Mouse (Mus musculus): ENCODE results near the gene Mup4.
"Not testable (repeated sequence)": the region's sequence is repeated elsewhere in the genome, so short reads cannot be mapped to it uniquely, and the experiment has no call there.

Mup4 gene

DNA sequence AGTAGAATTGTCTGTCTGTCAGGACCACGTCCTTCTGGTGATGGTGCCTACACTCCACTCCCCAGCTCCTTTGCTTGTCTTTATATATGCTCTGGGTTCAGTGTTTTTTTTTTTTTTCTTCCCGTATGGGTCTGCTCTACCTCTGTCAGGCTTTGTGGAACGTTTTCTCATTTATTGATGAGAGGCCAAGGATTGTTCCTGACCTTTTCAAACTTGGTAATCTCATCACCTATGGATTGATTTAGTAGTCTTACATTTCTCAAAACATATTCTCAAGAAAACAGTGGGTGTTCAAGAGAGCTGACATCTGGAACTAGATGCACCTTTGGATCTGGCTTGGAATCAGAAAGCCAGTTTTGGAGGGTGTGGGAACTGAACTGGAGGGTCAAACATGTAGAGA is at the start of gene Mup4:
TSS of gene Mup4 (minus strand) at position 101 of the 400 bp plus-strand sequence.
- DNase-seq (ENCODE audit: low read depth in 1 of 2, low spot score in 2 of 2) = no peak

DNA sequence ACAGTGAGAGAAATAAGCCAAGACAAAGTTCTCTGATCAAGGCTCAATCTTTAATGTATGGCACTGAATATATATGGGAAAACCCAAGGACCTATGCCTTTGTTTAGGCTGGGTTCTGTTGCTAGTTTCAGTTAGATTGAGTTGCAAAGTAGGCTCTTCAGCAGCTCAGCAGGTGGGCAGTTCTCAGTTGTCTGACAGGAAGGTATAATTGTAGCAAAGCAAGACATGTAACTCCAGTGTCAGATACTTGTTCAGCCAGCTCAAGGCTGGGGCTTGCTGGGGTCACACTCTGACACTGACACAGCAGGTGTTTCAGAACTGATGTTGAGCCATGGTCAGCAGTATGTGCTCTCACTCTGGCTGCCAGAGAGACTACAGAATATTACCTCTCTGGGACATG is 37.4 kb upstream of the Mup4 start:
- not testable (repeated sequence) for DNase-seq (ENCODE audit: low read depth in 1 of 2, low spot score in 2 of 2)

DNA sequence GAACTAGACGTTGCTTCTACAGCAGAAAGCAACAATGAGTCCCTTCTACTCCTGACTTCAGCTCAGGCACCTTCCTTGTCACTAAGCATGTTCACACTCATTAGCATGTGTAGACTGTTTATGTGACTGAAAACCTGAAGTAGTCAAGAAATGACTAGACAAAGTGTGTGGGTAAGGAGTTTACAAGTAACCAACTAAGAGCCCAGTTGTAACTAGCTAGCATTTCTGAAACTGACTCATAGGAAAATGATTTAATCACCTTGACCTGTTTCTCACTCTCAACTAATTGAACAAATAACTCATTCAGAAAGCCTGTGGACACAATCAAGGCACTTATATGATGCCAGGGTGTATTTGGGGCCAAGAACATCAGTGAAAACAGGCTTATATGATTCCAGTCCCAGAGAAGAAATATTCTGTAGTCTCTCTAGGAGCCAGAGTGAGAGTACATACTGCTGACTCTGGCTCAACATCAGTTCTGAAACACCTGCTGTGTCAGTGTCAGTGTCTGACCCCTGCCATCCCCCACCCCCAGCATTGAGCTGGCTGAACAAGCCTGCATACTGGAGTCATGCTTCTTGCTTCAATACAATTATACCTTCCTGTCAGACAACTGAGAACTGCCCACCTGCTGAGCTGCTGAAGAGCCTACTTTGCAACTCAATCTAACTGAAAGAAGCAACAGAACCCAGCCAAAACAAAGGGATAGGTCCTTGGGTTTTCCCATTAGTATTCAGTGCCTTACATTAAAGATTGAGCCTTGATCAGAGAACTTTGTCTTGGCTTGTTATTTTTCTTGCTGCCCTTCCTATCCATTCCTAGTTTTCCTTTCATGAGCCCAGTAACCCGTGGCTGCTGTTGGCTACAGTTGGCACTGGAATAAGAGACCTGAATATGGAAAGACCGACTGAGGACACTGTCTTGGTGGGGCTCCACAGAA is 3.2 kb upstream of the Mup4 start, which contains the start of gene Mup6:
TSS of gene Mup6 (plus strand) at position 890 of the 940 bp plus-strand sequence.
- no peak for DNase-seq (ENCODE audit: low read depth in 1 of 2, low spot score in 2 of 2)

DNA sequence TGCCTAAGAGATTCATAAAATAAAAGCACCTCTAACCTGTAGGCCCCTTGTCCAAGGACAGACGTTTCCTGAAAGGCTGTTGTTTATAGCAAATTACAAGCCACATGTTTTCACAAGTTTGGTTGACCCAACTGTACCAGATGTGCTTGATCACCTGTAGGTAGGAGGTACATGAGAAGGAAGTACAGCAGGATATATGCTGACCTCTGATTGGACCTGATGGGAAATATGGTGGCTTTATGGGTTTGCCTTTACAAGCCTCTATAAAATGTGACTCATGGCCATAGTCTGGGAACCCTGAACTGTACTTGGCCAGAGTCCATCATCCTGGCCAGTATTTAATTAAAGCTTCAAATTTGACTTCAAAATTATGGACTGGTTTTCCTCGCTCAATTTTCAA is 23.0 kb downstream of the Mup4 start:
- no peak for DNase-seq (ENCODE audit: low read depth in 1 of 2, low spot score in 2 of 2)

DNA sequence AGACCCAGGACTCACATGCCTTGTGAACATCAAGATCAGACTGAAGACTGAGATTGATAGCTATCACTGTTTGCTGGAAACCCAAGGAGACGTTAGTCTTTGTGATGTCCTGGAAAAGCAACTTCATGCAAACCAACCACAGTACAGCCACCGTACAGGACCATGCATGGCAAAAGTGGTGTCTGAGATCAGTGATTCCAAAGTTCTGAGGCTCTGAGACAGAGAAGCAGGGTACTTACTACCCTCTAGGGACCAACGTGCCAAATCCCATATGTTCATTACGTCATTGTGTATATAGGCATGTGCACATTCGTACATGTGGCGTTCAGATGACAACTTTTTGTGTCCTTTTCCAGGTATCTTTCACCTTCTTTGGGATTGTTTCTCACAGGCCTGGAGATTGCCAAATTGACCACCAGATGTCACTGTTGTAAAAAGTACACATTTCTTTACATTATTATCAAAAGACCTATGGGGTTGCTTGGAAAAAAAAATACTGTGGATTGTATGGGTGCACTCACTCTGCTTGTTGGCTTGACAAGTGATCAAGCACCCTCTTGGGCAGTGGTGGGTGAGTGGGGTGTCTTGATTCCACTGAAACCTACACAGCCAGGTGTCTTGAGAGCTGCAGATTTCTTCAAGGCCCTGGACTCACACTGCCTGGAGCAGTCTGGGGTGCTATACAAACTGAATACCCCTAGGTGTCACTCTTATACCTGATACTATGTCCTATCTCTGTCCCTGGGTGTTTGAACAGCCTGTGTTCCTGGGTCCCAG is 27.8 kb downstream of the Mup4 start:
- no peak for DNase-seq (ENCODE audit: low read depth in 1 of 2, low spot score in 2 of 2)

DNA sequence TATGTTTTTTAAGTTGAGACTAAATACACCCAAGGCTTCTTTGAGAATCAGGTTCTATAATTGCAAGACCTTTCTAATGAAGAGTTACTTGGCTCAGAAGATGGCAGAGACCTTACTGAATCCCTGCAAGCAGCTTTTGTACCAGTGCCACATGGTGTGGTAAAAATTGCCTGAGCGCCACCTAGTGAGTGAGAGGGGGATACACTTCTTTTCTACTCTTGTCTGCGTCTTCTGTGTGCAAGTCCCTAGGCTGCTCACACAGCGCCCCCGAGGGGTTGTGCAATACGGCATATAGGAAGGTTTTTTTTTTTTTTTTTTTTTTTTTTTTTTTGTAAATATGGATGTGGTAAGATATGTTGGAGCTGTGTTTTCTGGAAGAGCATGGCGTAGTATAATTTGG is 32.2 kb downstream of the Mup4 start:
- peak; percentile 13 to 37 for DNase-seq (ENCODE audit: low read depth in 1 of 2, low spot score in 2 of 2)

DNA sequence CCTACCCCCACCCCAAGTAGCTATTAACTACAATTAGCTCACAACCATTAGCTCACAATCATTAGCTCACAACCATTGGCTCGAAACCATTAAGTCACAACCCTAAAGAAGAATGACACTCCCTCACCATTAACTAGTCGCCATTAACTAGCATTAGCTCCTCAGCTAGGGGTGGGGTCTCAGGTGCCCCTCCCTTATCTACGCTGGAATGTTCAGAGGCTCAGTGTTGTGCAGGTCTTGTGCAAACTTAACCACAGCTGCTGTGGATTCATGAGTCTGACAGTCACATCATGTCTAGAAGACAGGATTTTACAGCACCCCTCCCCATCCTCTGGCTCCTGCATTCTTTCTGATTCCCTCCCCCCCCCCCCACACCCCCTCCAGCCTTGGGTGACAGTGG is 32.8 kb downstream of the Mup4 start:
- DNase-seq (ENCODE audit: low read depth in 1 of 2, low spot score in 2 of 2) = no peak

DNA sequence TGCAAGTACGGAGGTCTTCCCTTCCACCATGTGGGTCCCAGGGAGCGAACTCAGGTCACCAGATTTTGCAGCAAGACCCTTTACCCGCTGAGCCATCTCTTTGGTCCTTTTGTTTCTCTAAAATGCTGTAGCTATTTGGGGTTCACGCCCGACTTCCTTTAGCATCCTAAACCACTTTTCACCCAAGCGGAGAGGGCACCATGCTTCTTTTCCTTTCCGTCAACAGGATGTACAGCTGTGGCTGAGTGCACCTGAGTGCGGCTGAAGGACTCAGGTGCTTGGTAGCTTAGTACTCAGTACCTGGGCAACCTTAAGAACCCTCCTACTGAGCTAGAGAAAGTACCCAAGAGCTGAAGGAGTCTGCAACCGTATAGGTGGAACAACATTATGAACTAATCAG is 35.4 kb downstream of the Mup4 start:
- DNase-seq (ENCODE audit: low read depth in 1 of 2, low spot score in 2 of 2) = no peak

DNA sequence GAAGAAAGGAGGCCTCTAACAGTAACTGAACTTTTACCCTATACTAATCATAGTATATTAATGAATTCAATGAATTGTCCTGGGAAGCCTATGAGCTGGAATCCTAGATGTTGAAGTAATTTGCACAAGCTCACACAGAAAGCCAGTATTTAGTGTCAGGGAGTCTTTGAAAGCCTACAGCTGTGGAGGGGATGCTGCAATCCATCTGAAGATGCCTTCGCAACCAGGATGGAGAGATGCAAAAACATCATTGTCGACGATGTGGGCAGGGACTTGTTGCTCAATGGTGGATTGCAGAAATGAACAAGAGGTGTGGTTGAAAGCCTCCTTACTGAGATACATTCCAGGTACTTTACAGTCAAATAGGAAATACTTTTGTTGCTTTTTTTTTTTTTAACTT is 42.5 kb downstream of the Mup4 start:
- DNase-seq (ENCODE audit: low read depth in 1 of 2, low spot score in 2 of 2) = no peak

DNA sequence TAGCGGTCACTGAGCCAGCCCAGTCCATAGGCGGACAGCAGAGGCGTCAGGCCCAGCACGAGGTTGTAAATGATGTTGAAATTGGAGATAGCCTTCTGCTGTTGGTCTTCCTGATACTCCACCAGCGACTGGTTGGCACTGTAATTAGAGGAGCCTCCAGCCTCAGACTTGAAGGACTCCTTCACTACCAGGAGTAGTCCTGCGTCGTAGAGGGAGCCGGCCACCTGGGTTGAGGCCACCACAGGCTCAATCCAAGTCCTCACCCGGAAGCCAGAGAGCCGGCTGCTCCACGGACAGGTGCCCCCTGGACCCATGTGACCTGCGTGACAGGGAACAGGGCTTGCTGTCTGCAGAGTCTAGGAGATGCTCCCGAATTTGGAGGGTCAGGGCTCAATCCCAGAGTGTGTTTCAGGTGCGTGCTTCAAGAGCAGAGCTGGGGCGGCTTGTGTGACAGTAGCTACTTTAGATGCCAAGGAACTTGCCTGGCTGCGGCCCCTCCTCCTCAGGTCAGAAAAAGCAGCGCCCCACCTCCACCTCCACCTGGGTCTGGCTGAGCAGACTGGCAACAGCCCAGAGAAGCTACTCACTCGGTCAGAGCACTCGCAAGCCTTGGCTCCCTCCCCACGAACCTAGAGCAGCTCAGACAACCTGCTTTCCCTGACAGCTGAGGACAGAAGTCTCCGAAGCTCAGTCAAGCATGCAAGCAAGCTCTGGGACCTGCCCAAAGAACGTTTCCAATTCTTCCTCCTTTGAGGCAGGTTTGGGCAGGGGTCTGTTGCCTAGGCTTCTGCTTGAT is 45.7 kb downstream of the Mup4 start, which contains the start of gene Slc46a2:
TSS of gene Slc46a2 (minus strand) at position 449 of the 796 bp plus-strand sequence.
- DNase-seq (ENCODE audit: low read depth in 1 of 2, low spot score in 2 of 2) = no peak

DNA sequence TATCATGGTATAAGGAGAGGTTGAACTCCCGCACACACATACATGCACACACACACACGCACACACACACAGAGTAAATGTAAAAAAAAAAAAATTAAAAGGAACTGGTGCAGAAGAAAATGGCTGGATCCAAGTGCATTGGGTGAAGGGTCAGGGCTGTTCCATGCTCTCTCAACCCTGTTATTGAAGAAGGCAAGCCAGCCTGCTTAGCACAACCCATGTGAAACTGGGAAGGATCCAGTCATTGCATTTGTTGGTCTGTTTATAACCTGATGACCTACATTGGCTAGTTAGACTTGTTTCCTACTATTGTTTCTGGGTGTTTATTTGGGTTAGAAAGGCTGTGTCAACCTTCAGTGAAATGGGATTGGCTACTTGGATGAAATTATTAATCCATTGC is 51.7 kb downstream of the Mup4 start:
- DNase-seq (ENCODE audit: low read depth in 1 of 2, low spot score in 2 of 2) = no peak

DNA sequence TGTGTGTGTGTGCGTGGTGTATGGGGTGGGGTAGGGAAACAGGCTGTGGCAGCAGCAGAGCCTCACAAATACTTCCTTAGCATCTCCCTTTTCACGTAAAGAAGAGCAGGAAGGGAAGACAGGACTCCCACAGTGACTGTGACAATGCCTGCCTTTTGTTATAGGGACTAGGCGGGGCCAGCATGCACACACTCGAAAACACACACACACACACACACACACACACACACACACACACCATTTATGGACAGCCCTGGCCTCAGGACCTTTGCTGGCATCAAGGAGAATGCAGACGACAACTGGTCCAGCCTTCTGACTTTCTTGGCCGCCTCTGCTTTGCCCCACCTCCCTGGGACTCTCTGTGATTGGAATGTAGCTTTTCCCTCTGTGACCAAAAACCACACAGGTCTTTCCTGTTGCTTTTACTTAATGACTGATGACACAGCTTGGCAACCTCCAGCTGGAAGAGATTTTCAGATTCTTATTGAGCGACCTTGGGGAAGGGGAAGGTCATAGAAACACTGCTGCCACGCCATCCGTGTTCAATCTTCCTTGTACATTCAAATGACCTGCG is 52.8 kb downstream of the Mup4 start:
- no peak for DNase-seq (ENCODE audit: low read depth in 1 of 2, low spot score in 2 of 2)

DNA sequence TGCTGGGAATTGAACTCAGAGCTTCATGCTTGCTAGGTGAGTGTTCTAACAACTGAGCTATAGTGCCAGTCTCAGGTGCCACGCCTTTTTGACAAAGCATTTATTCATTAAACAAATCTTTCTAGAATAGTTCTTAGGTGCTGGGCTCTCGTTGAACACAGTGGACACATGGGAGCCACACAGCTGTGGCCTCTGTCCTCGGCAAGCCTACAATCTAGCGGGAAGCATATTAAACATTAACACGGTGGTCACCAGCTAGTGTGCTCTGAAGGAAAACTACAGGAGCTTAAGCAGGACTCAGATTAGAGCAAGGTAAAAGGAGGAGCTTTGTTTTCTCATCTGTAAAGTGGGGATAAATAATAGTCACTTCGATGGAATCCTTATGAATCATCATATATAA is 53.4 kb downstream of the Mup4 start:
- DNase-seq (ENCODE audit: low read depth in 1 of 2, low spot score in 2 of 2) = no peak

All from monocyte, adult 2 months (primary cell).